Mouse (Mus musculus) ovary, postnatal 36 days (tissue): Measurements from ENCODE around the gene Olfr395.
"Not testable (repeated sequence)": the region's sequence is repeated elsewhere in the genome, so short reads cannot be mapped to it uniquely, and the experiment has no call there.

Experiments
- DNase-seq: peaks from one replicate; pipeline ENCODE4 v3.0.0; 2022; ENCODE audit warnings: low spot score, mixed read lengths

Gene Olfr395

DNA sequence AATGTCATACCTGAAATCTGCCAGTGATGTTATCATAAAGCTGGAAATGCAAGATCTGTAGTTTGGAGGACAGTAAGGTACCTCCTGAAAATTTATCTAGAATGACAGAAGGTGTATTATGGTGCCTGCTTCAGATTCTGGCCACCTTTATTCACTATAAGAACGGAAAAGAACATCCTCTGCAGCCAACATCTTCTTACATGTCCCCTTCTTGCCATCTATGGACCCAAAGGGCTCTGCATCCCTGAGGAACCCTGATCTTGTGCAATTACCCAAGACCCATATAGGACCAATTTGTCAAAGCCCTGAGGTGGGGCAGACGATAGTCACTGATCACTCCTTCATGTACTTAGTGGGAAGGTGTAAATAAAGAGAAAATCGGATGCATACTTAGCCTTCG, at the start of gene Olfr395:
Gene Olfr395 (minus strand): TSS at position 101 of the 400 bp plus-strand sequence.
- DNase-seq, result not testable (repeated sequence)

DNA sequence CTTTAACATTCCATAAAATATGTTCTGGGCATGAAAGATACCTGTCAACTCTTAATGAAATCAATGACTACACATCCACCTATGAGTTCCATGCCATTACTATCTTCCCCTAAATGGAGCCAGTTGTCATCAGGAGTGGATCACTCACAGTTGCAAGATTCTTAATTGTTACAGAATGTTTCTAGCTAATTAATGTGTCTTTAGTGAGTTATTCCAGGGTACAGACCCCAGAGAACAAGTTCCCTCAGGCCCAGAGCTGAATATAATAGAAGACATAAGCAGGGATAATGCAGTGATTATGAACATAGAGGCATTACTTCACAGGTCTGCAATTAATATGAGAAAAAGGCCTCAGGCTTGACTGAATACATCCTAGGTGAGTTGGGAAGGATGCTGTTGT, 27.3 kb upstream of the Olfr395 start, which contains the start of gene Olfr23:
Gene Olfr23 (plus strand): TSS at position 301 of the 400 bp plus-strand sequence.
- no peak for DNase-seq

- no peak for DNase-seq
Observed at GRCm38 (mm10) chr11:73890671-73891070, 18.4 kb downstream of the Olfr395 start, which contains the start of gene Olfr394. TSS of gene Olfr394 (minus strand) at chr11:73890771.
